Mouse (Mus musculus): ENCODE measurements around the gene Tmc2. TPM values are rescaled to one million over a fixed set of nuclear protein-coding genes. Genes with fewer than 3 reads are reported as not detected.

The Tmc2 gene
- polyA plus RNA-seq, 1 experiment from 2014 or later: not detected

DNA sequence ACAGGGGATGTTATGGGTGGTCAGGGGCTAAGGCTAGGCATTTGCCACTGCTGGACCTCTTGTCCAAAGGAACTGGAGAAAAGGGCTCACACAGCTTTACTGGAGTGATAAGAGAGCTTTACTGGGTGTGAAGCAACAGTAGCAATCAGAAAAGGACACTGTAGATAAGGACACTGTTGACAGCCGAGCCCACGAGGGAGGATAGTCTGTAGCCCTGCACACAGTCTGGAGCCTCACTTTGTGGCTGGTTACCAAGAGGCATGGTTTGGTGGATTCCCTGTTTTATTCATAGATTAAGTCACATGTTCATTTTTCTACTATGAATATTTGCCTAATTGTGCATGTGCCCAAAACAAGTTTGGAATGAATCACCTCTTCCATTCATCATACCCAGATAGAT is 67.4 kb downstream of the Tmc2 start:
- TF ChIP-seq EP300 (IDR thresholded peaks at IDR 0.05; ENCODE audit: low read depth) (peak; percentile 65), CTCF (IDR thresholded peaks at IDR 0.05; ENCODE audit: low read depth) (no peak)
- ATAC-seq (peak; percentile 85), DNase-seq (no peak)
- Histone ChIP-seq H3K27me3 (ENCODE audit: insufficient read depth, low read length) (no peaks in the 10 kb centered on the region), H3K9ac (replicated peaks) (no peak overlapping the region), H3K4me1 (ENCODE audit: insufficient read depth) (peaks cover 12% of the 10 kb centered on the region), H3K36me3 (replicated peaks; ENCODE audit: insufficient read depth, low read length) (no peaks in the 10 kb centered on the region), H3K4me3 (ENCODE audit: low read depth, low read length) (no peak overlapping the region), H3K27ac (ENCODE audit: low read depth) (no peak overlapping the region), H3K9me3 (ENCODE audit: low read length) (no peaks in the 10 kb centered on the region), H3K4me2 (ENCODE audit: low read depth, low read length) (peak overlapping the region; percentile 42)
- 11% methylated on average over 2 of the region's 2 CpGs for WGBS (ENCODE audit: insufficient replicate concordance)

DNA sequence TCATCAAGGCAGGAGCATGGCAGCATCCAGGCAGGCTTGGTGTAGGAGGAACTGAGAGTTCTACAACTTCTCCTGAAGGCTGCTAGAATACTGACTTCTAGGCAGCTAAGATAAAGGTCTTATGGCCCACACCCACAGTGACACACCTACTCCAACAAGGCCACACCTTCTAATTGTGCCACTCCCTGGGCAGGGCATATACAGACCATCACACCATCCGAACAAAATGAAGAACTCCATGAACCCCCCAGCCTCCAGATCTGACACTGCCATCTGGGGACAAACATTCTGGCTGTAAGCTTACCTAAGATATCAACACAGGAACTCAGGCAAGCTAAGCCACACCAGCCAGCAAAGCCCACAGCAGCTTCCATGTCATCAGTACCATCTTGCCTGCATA is 70.5 kb downstream of the Tmc2 start:
- Histone ChIP-seq H3K4me1 (ENCODE audit: insufficient read depth) (peaks cover 12% of the 10 kb centered on the region), H3K4me3 (ENCODE audit: low read depth, low read length) (peak overlapping the region; percentile 39), H3K9ac (replicated peaks) (0 out of 2 replicates have a peak overlapping the region, but pooled peaks have one; percentile 26), H3K27ac (ENCODE audit: low read depth) (peak overlapping the region; percentile 55; the same call in 1 of the 2 replicates), H3K4me2 (ENCODE audit: low read depth, low read length) (peak overlapping the region; percentile 46), H3K36me3 (replicated peaks; ENCODE audit: insufficient read depth, low read length) (no peaks in the 10 kb centered on the region), H3K27me3 (ENCODE audit: insufficient read depth, low read length) (no peaks in the 10 kb centered on the region), H3K9me3 (ENCODE audit: low read length) (no peaks in the 10 kb centered on the region)
- TF ChIP-seq EP300 (IDR thresholded peaks at IDR 0.05; ENCODE audit: low read depth): peak; percentile 57
- TF ChIP-seq CTCF (IDR thresholded peaks at IDR 0.05; ENCODE audit: low read depth): no peak
- DNase-seq (peak; percentile 32), ATAC-seq (peak; percentile 84)
- 67% methylated on average over 1 of the region's 1 CpGs for WGBS (ENCODE audit: insufficient replicate concordance)

DNA sequence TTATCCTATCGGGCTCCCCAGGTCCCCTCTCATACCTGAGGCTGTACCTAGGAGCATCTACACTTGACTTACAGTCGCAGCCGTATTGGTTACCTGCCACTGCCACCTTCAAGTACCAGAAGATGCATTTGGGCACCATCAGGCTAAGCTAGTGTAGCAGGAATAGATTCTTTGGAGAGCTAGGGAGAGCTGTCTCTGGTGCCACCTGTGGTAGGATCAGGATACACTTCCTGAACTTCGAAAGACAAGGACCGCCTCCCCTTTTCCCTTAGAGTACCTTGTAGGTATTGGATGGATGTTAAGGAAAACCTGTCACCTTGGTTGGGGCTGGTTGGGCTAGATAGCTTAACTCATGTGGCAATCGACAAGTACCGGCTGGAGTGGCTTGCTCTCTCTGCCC is 73.1 kb downstream of the Tmc2 start:
- Histone ChIP-seq H3K36me3 (replicated peaks; ENCODE audit: insufficient read depth, low read length) (no peaks in the 10 kb centered on the region), H3K4me3 (ENCODE audit: low read depth, low read length) (no peak overlapping the region), H3K9ac (replicated peaks) (no peak overlapping the region), H3K27ac (ENCODE audit: low read depth) (no peak overlapping the region), H3K9me3 (ENCODE audit: low read length) (no peaks in the 10 kb centered on the region), H3K4me2 (ENCODE audit: low read depth, low read length) (no peak overlapping the region), H3K27me3 (ENCODE audit: insufficient read depth, low read length) (no peaks in the 10 kb centered on the region), H3K4me1 (ENCODE audit: insufficient read depth) (peaks cover 6% of the 10 kb centered on the region; the same call in 1 of the 2 replicates)
- 74% methylated on average over 7 of the region's 7 CpGs for WGBS (ENCODE audit: insufficient replicate concordance)
- no peak for DNase-seq
- ATAC-seq: no peak
- TF ChIP-seq CTCF (IDR thresholded peaks at IDR 0.05; ENCODE audit: low read depth): peak; percentile 4; the same call in 1 of the 2 replicates
- TF ChIP-seq EP300 (IDR thresholded peaks at IDR 0.05; ENCODE audit: low read depth): no peak

DNA sequence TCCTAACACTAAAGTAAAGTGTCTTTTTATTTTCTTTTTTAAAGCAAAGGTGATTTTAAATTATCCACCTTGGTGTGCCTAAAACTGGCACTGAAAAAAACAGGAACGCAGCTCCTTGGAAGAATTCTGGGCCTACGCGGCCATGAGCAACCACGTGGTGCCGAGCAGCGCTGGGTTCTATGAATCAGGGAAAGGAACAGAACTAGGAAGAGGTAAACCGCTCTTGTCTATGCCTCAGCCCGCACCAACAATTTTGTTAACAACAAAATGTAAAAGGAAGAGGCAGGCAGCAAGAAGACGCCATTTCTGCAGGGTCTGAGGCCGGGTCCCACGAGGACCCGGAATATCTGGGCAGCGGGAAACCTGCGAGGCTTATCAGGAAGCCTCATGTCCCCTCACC is 78.7 kb downstream of the Tmc2 start:
- peaks cover 32% of the 10 kb centered on the region for H3K36me3 ChIP-seq (replicated peaks; ENCODE audit: insufficient read depth, low read length)
- H3K4me2 ChIP-seq (ENCODE audit: low read depth, low read length): peak overlapping the region; percentile 95
- peak overlapping the region; percentile 91 for H3K4me3 ChIP-seq (ENCODE audit: low read depth, low read length)
- no peaks in the 10 kb centered on the region for H3K9me3 ChIP-seq (ENCODE audit: low read length)
- no peaks in the 10 kb centered on the region for H3K27me3 ChIP-seq (ENCODE audit: insufficient read depth, low read length)
- H3K27ac ChIP-seq (ENCODE audit: low read depth): peak overlapping the region; percentile 77
- TF ChIP-seq CTCF (IDR thresholded peaks at IDR 0.05; ENCODE audit: low read depth) (no peak), EP300 (IDR thresholded peaks at IDR 0.05; ENCODE audit: low read depth) (no peak)
- ATAC-seq (peak; percentile 14), DNase-seq (no peak)
- WGBS (ENCODE audit: insufficient replicate concordance): 2% methylated on average over 14 of the region's 14 CpGs
- H3K4me1 ChIP-seq (ENCODE audit: insufficient read depth): peaks cover 26% of the 10 kb centered on the region
- H3K9ac ChIP-seq (replicated peaks): peak overlapping the region; percentile 88

DNA sequence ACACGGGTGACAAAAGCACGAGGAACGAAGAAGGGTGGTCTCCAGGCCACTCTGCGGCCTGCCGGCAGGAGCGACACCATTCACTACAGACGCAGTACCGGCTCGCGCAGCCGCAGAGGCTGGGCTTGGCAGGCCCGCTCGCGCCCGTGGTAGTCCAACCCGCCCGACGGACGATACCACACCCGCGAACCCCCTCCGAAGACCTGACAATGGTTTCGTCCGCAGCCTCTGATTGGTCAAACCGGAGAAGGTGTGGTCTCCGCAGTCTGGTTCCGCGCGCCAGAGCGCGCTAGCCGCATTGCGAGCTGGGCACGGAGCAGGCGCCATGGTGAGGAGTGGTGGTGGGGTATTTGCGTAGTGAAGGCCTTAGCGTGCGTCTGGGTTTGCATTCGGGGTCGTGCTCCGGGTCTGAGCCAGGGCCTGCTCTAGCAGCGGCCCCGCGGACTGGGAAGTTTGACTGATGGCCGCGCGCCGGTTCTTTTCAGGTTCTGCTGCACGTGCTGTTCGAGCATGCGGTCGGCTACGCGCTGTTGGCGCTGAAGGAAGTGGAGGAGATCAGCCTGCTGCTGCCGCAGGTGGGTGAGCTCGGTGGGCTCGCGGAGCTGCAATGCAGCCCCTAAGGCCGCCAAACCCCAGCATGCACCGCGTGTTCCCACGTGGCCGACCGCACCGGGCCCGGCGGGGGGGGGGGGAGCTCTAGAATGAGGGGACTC is 79.3 kb downstream of the Tmc2 start, which contains the start of gene Nop56:
TSS of gene Nop56 (plus strand) at position 282 of the 713 bp plus-strand sequence.
- peak within 1 kb of the TSS; percentile 88 for H3K9ac ChIP-seq (replicated peaks)
- DNase-seq: peak; percentile 100
- H3K4me2 ChIP-seq (ENCODE audit: low read depth, low read length): peak within 1 kb of the TSS; percentile 95
- under 1% methylated on average over 68 of the region's 68 CpGs for WGBS (ENCODE audit: insufficient replicate concordance)
- no peaks in the 10 kb centered on the region for H3K9me3 ChIP-seq (ENCODE audit: low read length)
- H3K27ac ChIP-seq (ENCODE audit: low read depth): peak within 1 kb of the TSS; percentile 81
- peaks cover 26% of the 10 kb centered on the region for H3K4me1 ChIP-seq (ENCODE audit: insufficient read depth)
- no peaks in the 10 kb centered on the region for H3K27me3 ChIP-seq (ENCODE audit: insufficient read depth, low read length)
- peak; percentile 96 for ATAC-seq
- TF ChIP-seq EP300 (IDR thresholded peaks at IDR 0.05; ENCODE audit: low read depth) (peak; percentile 80), CTCF (IDR thresholded peaks at IDR 0.05; ENCODE audit: low read depth) (peak; percentile 7; the same call in 1 of the 2 replicates)
- H3K36me3 ChIP-seq (replicated peaks; ENCODE audit: insufficient read depth, low read length): peaks cover 33% of the 10 kb centered on the region
- H3K4me3 ChIP-seq (ENCODE audit: low read depth, low read length): peak within 1 kb of the TSS; percentile 91

DNA sequence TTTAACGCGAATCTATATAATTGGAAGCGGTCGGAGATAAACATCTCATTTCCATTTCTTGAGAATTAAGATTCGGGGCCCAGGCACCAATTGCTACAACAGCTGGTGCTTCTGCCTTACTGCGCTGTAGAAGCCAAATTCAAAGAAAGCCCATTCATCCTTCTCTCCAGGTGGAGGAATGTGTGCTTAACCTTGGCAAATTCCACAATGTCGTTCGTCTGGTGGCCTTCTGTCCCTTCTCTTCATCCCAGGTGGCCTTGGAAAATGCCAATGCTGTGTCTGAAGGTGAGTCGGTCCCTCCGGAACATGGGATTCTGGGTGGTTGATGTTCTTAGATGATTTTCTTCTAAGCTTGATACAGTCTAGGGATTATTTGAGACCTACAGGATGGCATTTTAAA is 79.9 kb downstream of the Tmc2 start:
- Histone ChIP-seq H3K4me3 (ENCODE audit: low read depth, low read length) (peak overlapping the region; percentile 91), H3K36me3 (replicated peaks; ENCODE audit: insufficient read depth, low read length) (peaks cover 39% of the 10 kb centered on the region), H3K4me1 (ENCODE audit: insufficient read depth) (peaks cover 26% of the 10 kb centered on the region), H3K27me3 (ENCODE audit: insufficient read depth, low read length) (no peaks in the 10 kb centered on the region), H3K9me3 (ENCODE audit: low read length) (no peaks in the 10 kb centered on the region), H3K4me2 (ENCODE audit: low read depth, low read length) (peak overlapping the region; percentile 95), H3K27ac (ENCODE audit: low read depth) (peak overlapping the region; percentile 81; the same call in 1 of the 2 replicates), H3K9ac (replicated peaks) (peak overlapping the region; percentile 88)
- TF ChIP-seq CTCF (IDR thresholded peaks at IDR 0.05; ENCODE audit: low read depth): no peak
- TF ChIP-seq EP300 (IDR thresholded peaks at IDR 0.05; ENCODE audit: low read depth): no peak
- WGBS (ENCODE audit: insufficient replicate concordance): under 1% methylated on average over 10 of the region's 10 CpGs
- DNase-seq (no peak), ATAC-seq (no peak)

Measured in liver, postnatal 0 days (tissue).